Mouse (Mus musculus) common myeloid progenitor, adult 5-6 weeks (primary cell): ENCODE results near the gene Gm9736. TPM values are rescaled to one million over a fixed set of nuclear protein-coding genes. Genes with fewer than 3 reads are reported as not detected.
"Not testable (repeated sequence)": the region's sequence is repeated elsewhere in the genome, so short reads cannot be mapped to it uniquely, and the experiment has no call there.

Experiments
- ATAC-seq: replicated peaks from 2 replicates; pipeline ENCODE4 v1.8.0; 2016; ENCODE audit warnings: low read depth, mild to moderate bottlenecking, moderate TSS enrichment, inconsistent platforms; ENCODE audit not compliant: poor library complexity, severe bottlenecking
- total RNA-seq: library from RNA; stranded (forward); fragments of 200-1000, 187-1606 nt; gene quantifications from 2 replicates; pipeline ENCODE4 v1.2.3, GENCODE M21; 2017

The Gm9736 gene
- total RNA-seq, 1 experiment from 2014 or later = not detected

- ATAC-seq = no peak
Measured at GRCm38 (mm10) chr10:77729241-77729640, 21.9 kb downstream of the Gm9736 start.

DNA sequence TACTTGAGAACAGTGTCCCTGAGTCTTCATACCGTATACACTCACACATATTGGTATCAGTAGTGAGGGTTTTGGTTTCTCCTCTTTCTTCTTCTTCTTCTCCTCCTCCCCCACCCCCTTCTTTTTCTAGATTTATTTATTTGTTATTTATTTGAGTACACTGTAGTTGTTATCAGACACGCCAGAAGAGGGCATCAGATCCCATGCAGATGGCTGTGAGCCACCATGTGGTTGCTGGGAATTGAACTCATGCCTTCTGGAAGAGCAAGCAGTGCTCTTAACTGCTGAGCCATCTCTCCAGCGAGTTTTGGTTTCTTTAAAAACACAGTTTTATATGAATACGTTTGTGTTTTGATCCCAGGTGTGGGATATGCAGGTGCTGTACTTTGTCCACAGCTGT, 22.9 kb downstream of the Gm9736 start:
- ATAC-seq = no peak

GRCm38 (mm10) chr10:77726186-77726585, 25.0 kb downstream of the Gm9736 start, which contains the start of gene Gm10100:
Gm10100 (plus strand) TSS chr10:77726486.
- ATAC-seq = no peak

GRCm38 (mm10) chr10:77724855-77725254, 26.3 kb downstream of the Gm9736 start:
- no peak for ATAC-seq

DNA sequence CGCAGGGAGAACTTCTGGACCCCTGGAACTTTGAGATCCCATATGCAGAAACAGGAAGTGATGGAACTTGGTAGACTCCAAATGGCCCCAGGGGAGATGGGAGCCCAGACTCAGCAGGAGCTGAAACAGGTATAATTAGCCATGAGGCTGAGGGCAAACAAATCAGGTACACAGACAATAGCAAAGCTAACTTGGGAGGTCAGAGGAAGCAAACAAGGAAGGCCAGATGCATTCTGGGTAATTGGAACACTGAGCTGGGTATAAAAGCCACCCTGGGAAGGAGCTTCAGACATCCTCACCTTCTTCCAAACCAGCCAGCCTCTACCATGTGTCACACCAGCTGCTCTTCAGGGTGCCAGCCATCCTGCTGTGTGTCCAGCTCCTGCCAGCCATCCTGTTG, 30.9 kb downstream of the Gm9736 start, which contains the start of gene Krtap12-1:
TSS of gene Krtap12-1 (plus strand) at position 301 of the 400 bp plus-strand sequence.
- not testable (repeated sequence) for ATAC-seq

DNA sequence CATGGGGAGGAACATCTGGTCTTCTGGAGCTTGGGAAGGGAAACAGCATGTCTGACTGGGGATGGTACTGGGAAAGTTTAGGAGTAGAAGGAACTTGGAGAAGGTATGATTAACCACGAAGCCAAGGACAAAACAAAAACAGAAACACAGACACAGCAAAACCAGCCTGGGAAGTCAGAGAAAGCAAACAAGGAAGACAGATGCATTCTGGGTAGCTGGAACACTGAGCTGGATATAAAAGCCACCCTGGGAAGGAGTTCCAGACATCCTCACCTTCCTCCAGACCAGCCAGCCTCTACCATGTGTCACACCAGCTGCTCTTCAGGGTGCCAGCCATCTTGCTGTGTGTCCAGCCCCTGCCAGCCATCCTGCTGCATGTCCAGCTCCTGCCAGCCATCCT, 35.6 kb downstream of the Gm9736 start, which contains the start of gene Gm10142:
TSS of gene Gm10142 (plus strand) at position 301 of the 400 bp plus-strand sequence.
- ATAC-seq = no peak

GRCm38 (mm10) chr10:77713734-77714133, 37.4 kb downstream of the Gm9736 start:
- ATAC-seq = peak; percentile 56

GRCm38 (mm10) chr10:77711157-77711556, 40.0 kb downstream of the Gm9736 start, which contains the start of gene Gm10024:
Gm10024 (plus strand) TSS chr10:77711457.
- not testable (repeated sequence) for ATAC-seq

GRCm38 (mm10) chr10:77709831-77710230, 41.3 kb downstream of the Gm9736 start:
- no peak for ATAC-seq

GRCm38 (mm10) chr10:77706326-77706725, 44.8 kb downstream of the Gm9736 start, which contains the start of gene Gm10272:
Gm10272 (plus strand) TSS chr10:77706626.
- no peak for ATAC-seq

Other genes with a start within 250 kb of the Gm9736 start
- gene Fam207a, start 235.6 kb downstream of the Gm9736 start, total RNA-seq = 23.1 and 32.5 TPM in 2 replicates
- 12.4 and 18.4 TPM in 2 replicates for gene Itgb2, start 221.1 kb downstream of the Gm9736 start, total RNA-seq
- gene Pttg1ip, start 169.6 kb downstream of the Gm9736 start, total RNA-seq = 35.5 and 47.4 TPM in 2 replicates
- gene Sumo3, start 145.3 kb downstream of the Gm9736 start, total RNA-seq = 147 and 170 TPM in 2 replicates
- gene Gm49325, start 145.2 kb downstream of the Gm9736 start, total RNA-seq = not detected in 2 replicates
- 27.0 and 37.2 TPM in 2 replicates for gene Ube2g2, start 129.1 kb downstream of the Gm9736 start, total RNA-seq
- 0.87 and 1.2 TPM in 2 replicates for gene Tspear, start 64.8 kb downstream of the Gm9736 start, total RNA-seq
- not detected in 2 replicates for gene Gm19402, start 60.6 kb downstream of the Gm9736 start, total RNA-seq
- gene Gm9508, start 54.1 kb downstream of the Gm9736 start, total RNA-seq = not detected in 2 replicates
- gene Gm10272, start 44.7 kb downstream of the Gm9736 start, total RNA-seq = not detected in 2 replicates
- not detected in 2 replicates for gene Gm10024, start 39.9 kb downstream of the Gm9736 start, total RNA-seq
- not detected in 2 replicates for gene Gm10142, start 35.5 kb downstream of the Gm9736 start, total RNA-seq
- gene Krtap12-1, start 30.8 kb downstream of the Gm9736 start, total RNA-seq = not detected in 2 replicates
- gene Gm10100, start 24.9 kb downstream of the Gm9736 start, total RNA-seq = not detected in 2 replicates
- gene Gm18596, start 8.7 kb downstream of the Gm9736 start, total RNA-seq = not detected in 2 replicates
- not detected in 2 replicates for gene Gm3233, start 8.3 kb upstream of the Gm9736 start, total RNA-seq
- gene Gm3238, start 20.0 kb upstream of the Gm9736 start, total RNA-seq = not detected in 2 replicates
- gene Gm7138, start 25.6 kb upstream of the Gm9736 start, total RNA-seq = not detected in 2 replicates
- gene Gm3250, start 31.2 kb upstream of the Gm9736 start, total RNA-seq = not detected in 2 replicates
- not detected in 2 replicates for gene Gm7137, start 36.8 kb upstream of the Gm9736 start, total RNA-seq
- not detected in 2 replicates for gene Gm9639, start 43.7 kb upstream of the Gm9736 start, total RNA-seq
- not detected in 2 replicates for gene Gm19668, start 47.8 kb upstream of the Gm9736 start, total RNA-seq
- gene Gm9507, start 60.5 kb upstream of the Gm9736 start, total RNA-seq = not detected in 2 replicates
- not detected in 2 replicates for gene Gm2696, start 63.3 kb upstream of the Gm9736 start, total RNA-seq
- gene Krtap10-4, start 75.7 kb upstream of the Gm9736 start, total RNA-seq = not detected in 2 replicates
- not detected in 2 replicates for gene Krtap10-10, start 84.6 kb upstream of the Gm9736 start, total RNA-seq
- gene Gm36176, start 95.4 kb upstream of the Gm9736 start, total RNA-seq = not detected in 2 replicates
- not detected in 2 replicates for gene Gm10318, start 101.5 kb upstream of the Gm9736 start, total RNA-seq
- gene Gm3285, start 110.6 kb upstream of the Gm9736 start, total RNA-seq = not detected in 2 replicates
- 0.23 TPM in 1 of 2 replicates, not detected in the other for gene Lrrc3, start 151.2 kb upstream of the Gm9736 start, total RNA-seq
- gene Trpm2, start 219.2 kb upstream of the Gm9736 start, total RNA-seq = 1.4 and 4.2 TPM in 2 replicates
- gene 1810043G02Rik, start 227.2 kb upstream of the Gm9736 start, total RNA-seq = 10.5 and 12.6 TPM in 2 replicates